Mouse (Mus musculus): Measurements from ENCODE around the gene Dusp14. TPM values are rescaled to one million over a fixed set of nuclear protein-coding genes. Genes with fewer than 3 reads are reported as not detected.

Gene Dusp14
- polyA plus RNA-seq, 3 experiments from 2014 or later, result 16.6 to 20.9 (median 20.7) TPM

DNA sequence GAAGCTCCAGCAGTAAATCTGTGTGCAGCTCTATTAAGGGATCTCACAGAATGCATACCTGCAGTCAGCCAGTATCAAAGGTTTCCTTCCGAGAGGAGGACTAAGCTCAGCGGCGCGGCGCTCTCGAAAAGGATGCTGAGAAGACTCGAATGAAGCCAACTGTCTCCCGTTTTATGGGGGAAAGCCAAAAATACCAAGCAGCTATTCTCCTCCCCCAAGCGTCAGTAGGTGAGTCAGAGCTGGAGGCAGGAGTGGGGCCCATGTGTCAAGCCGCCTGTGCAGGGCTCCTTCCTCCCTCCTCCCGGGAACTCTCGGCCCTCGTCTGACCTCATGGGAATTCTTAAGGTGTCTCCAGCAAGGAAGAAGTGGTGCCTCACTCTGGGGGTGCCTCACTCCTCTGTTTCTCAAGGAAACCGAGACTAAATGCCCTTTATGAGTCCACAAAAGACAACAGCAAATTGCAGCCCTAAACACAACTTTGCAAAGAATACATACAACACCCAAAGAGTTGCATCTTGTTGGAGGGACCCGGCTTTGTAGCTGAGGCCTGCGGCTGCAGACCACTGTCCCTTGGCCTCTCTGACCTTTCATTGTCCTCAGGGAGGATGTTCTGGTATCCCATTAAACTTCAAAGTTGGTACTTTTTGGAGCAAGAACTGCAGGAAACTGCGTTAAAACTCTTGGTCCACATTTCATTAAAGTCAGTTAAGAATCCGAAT, 2.0 kb downstream of the Dusp14 start:
- ATAC-seq, result peak; percentile 42

DNA sequence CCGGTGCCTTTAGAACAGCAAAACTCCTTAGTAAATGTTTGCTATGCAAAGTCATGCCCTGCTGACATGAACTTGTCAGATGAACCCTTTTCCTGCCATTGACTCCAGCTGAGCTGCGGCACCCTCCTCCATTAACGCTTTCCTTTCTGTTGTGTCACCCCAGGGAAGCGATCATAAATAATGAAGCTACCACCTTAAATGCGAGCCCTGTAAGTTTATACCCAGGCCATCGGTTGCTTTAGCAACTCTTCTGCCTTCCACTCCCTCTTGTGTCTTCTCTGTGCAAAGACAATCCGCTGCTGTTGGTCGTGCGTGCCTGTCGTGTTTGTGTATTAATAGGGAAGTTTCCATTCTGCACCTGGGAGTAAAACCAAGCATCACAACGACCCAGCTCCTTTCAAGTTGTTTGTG, 3.0 kb downstream of the Dusp14 start:
- peak; percentile 35 for ATAC-seq

DNA sequence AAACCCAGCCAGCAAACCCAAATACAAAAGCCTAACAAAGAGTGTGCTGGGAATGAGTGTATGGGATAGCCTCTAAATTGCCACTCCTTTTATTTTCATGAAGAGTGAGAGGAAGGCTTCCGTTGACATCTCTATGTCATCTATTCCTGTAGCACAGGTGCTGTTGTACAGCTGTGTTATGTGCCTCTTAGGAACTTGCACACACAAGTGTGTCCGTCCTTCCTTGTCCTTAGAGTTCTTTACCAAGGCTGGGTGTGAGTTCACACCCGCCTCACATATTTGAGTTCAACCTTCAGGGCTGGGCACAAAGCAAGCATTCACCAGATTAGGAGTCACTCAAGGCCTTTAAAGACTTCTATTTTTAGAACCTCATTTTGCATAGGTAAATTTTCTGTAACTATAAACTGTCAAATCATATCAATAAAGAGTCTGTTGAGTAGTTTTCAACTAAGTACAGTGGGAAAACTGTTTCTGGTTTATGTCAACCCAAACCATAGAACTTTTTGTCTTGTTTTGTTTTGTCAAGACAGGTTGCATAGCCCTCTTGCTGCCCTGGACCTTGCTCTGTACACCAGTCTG, 5.3 kb downstream of the Dusp14 start:
- no peak for ATAC-seq

DNA sequence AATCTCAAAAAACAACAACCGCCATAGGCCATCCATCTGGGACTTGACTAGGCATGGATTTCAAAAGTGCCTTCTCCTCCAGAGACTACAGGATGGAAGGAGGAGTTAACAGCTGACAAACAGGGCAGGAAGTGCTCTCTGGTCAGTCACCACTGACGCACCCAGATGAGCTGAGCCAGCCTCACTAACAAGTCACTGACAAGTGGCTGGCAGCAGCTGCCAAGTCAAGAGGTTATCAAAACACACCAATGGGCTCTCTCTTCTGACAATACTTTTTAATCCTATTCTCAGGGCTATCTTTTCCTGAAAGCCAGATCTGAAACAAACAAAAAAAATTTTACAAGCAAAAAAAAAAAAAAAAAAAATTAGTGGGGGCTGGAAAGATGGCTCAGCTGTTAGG, 6.3 kb downstream of the Dusp14 start:
- no peak for ATAC-seq

DNA sequence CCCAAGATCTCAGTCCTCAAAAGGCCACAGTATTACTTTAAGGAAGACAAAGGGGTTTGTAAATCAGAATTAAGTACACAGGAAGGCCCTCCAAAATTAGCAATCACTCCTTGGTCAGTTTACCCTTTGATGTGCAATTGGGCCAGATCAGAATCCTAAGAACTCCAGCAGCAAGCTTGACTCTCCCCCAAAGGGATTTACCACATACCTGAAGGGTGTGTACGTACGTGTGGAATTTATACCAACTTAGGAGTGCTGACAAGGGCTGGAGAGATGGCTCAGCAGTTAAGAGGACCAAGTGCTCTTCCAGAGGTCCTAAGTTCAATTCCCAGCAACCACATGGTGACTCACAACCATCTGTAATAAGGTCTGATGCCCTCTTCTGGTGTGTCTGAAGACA, 7.2 kb downstream of the Dusp14 start:
- no peak for ATAC-seq

DNA sequence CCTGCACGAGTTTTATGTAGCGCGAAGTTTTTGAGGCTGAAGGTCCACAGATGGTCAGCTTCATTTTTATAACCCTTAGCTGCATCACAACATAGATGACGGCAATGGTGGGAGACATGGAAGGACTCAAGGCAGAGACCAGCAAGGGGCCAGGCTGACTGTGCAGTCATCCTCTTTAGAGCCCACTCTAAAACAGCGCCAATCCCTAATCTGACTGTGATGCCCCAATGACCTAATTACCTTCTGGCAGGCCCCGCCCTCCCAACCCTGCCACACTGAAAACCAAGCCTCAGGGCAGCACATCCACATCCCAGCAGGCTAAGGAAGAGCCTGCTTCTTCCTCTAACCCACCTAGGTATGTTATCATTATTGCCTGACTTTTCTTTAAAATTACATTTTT, 8.4 kb downstream of the Dusp14 start:
- no peak for ATAC-seq

GRCm38 (mm10) chr11:84059784-84060183, 9.3 kb downstream of the Dusp14 start:
- no peak for ATAC-seq

DNA sequence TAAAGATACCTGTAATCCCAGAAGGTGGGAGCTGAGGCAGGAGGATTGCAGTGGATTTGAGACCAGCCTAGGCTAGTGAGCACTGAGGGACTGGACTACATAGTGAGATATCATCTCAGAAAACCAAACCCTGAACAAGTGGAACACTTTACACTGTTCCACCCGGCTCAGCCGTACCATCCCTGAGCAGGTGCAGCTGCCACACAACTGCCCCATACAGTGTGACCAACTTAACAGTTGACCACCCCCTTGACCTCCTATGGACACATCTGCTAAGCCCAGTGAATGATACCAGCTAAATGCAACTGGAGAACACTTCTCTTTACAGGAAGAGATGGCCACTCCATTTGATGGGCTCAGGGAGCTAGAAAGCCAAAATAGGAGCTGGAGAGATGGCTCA, 11.6 kb downstream of the Dusp14 start:
- ATAC-seq, result no peak

- no peak for ATAC-seq
Observed at GRCm38 (mm10) chr11:84053524-84054163, 15.4 kb downstream of the Dusp14 start.

GRCm38 (mm10) chr11:84053055-84053454, 16.0 kb downstream of the Dusp14 start:
- ATAC-seq, result no peak

GRCm38 (mm10) chr11:84048411-84048810, 20.6 kb downstream of the Dusp14 start:
- no peak for ATAC-seq

GRCm38 (mm10) chr11:84047270-84047669, 21.8 kb downstream of the Dusp14 start:
- no peak for ATAC-seq

DNA sequence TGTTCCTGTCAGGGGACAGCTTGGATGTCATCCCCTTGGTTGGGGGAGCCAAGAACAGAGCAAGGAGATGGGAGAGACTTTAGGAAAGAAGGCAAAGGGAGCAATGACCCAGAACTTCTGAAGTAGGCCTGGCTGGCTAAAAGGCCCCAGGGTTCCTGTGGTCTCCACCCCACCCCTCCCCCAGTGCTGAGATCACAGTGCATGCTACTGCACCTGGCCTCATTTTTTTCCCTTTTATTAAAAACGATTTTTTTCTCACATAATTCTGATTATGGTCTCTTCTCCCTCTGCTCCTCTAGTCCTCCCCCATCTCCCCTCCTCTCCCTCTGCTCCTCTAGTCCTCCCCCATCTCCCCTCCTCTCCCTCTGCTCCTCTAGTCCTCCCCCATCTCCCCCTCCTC, 24.1 kb downstream of the Dusp14 start:
- ATAC-seq, result no peak

- ATAC-seq, result peak; percentile 35
Observed at GRCm38 (mm10) chr11:84042808-84043762, 26.0 kb downstream of the Dusp14 start.

GRCm38 (mm10) chr11:84040621-84041020, 28.4 kb downstream of the Dusp14 start:
- no peak for ATAC-seq

DNA sequence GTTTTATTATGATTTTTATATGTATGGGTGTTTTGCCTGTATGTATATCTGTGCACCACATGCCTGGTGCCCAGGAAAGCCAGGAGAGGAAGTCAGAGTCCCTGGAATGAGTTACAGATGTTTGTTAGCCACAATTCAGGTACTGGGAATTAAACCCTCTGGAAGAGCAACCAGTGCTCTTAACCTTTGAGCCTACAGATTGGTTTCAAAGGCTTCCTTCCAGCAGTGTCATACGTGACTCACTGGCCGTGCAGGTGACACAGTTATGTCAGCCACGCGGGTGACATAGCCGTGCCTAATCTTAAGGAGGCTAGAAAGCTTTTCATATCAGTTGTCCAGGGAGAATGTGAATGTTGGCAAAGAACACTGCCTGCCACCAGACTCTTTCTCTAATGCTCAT, 35.4 kb downstream of the Dusp14 start:
- ATAC-seq, result no peak

DNA sequence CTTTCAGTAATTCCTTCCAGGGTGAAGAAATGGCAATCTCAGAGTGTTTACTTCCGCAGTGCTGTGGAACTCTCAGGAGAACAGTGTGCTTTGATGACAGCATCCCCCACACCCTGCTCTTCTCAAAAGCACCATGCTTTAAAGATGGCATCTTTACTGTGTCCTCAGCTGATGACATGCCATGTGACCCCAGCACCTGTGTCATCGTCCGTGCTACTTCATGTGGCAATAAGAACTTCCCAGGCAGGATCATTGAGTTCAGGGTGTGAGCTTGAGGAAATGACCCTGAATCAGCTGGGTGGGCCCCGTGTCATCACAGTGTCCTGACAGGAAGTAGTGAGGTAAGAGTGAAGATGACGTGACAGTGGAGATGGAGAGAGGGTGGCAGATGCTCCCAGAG, 36.5 kb downstream of the Dusp14 start:
- no peak for ATAC-seq

DNA sequence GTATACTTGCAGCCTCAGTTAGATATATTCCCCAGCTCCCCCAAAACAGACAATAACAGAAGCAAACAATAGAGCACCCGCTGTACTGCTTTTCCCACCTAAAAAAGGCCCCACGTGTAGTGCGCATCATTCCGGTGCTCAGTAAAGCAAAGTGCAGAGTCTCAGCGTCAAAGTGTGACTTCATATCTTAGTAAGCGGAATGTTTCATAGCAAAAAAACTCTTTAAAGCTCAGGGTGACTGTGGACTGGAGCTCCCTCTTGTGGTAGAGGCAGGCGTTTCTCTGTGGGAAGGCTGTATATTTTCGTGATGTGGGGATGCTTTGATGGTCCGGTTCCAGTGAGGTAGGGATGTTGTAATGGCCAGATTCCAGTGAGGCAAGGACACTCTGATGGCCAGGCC, 37.1 kb downstream of the Dusp14 start:
- ATAC-seq, result no peak

DNA sequence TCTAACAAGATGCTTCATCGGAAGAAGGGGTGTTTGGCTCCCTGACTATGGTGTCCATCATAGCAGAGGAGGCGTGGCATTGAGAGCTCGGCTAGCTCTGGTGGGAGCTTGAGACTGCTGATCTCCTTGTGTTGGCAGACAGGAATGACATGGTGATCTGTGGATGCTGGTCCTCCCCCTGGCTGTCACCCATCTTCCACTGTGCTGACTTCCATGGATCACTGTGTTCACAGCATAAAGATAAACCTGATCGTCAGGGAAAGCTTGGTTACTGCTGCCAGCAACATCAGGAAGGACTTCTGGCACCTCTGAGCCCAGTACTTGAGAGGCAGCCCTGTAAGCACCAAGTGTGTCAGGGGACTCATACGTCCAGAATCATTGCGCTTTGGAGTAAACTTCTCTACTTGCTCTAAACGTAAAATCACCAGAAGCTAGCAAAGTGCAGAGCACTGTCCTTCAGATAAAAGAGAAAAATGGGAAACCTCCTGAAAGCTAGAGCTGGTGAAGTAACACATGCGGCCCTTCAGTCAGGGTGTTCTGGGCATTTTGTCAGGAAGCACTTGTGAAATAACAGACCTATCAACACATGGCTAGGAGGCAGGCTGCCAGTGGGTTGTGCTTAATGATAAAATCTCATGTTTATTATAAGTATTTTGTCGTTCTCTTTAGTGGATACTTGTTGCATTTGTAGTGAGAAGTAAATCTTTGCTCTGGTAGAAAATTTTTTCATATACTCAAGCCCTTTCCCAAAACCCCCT, 40.6 kb downstream of the Dusp14 start:
- ATAC-seq, result no peak

- ATAC-seq, result no peak
Observed at GRCm38 (mm10) chr11:84027231-84027630, 41.8 kb downstream of the Dusp14 start.

DNA sequence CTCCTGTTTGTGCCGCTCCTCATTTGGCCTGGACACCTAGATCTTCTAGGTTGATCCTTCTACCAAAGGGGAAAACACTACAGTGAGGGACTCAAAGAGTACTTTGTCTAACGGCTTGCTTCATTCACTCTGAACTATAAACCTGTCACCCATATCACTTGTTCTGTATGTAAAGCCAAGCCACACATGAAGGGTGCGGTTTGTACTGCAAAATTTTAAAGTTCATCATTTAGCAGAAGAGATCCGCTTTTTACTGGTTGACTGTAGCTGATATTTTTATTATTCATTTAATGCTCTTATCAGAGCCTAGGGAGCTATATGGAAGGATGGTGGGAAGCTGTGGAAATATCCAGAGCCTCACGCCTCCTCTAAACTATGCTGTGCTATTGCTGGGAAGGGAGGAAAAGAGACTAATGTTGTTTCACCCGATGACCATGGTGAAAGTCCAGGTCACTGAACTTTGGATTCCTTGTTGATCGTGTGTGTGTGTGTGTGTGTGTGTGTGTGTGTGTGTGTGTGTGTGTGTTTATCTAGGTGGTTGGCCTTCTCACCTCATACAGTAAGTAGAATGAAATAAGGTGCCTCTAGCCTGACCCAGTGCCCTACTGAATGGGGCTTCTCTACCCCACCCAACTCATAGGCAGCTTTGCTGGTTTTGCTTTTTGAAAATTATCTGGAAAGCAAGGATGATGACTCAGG, 52.1 kb downstream of the Dusp14 start:
- no peak for ATAC-seq

Data from inflammation-experienced regulatory T-cells, adult 6 months (primary cell).